Mouse (Mus musculus) mature B cell (primary cell): Measurements from ENCODE around the gene Syt10.
"Not testable (repeated sequence)": the region's sequence is repeated elsewhere in the genome, so short reads cannot be mapped to it uniquely, and the experiment has no call there.

Experiments
- in situ Hi-C: fragments of 300-500 bp; cut with MboI; formaldehyde crosslinking; loops from 2 replicates; pipeline ENCODE4 v1.14.3; 2019

The Syt10 gene

GRCm38 (mm10) chr15:89841364-89842017 is at the start of gene Syt10:
Gene Syt10 (minus strand): TSS chr15:89841860.
- in situ Hi-C loops, result no loop called here

- in situ Hi-C loops, result no loop called here
Observed at GRCm38 (mm10) chr15:89883799-89884198, 42.1 kb upstream of the Syt10 start.

- in situ Hi-C loops, result no loop called here
Observed at GRCm38 (mm10) chr15:89878981-89879380, 37.3 kb upstream of the Syt10 start.

- in situ Hi-C loops, result no loop called here
Observed at GRCm38 (mm10) chr15:89816098-89816497, 25.6 kb downstream of the Syt10 start.

- in situ Hi-C loops, result no loop called here
Observed at GRCm38 (mm10) chr15:89804478-89804877, 37.2 kb downstream of the Syt10 start.

- in situ Hi-C loops, result no loop called here
Observed at GRCm38 (mm10) chr15:89779928-89780327, 61.7 kb downstream of the Syt10 start.

GRCm38 (mm10) chr15:89766016-89766415 is 75.6 kb downstream of the Syt10 start:
- in situ Hi-C loops, result not testable (repeated sequence)

- in situ Hi-C loops, result no loop called here
Observed at GRCm38 (mm10) chr15:89733611-89734010, 108.0 kb downstream of the Syt10 start.
